Mouse (Mus musculus) CD8-positive naive resting alpha-beta T cell, adult 2 months (primary cell): ENCODE data around the gene Gabarapl1.

Experiments used
- DNase-seq, 2 experiments: peaks; one replicate each; pipeline ENCODE4 v3.0.0; 2022; ENCODE audit warnings: low read depth in 2 of 2, low spot score in 2 of 2

Gabarapl1 gene

DNA sequence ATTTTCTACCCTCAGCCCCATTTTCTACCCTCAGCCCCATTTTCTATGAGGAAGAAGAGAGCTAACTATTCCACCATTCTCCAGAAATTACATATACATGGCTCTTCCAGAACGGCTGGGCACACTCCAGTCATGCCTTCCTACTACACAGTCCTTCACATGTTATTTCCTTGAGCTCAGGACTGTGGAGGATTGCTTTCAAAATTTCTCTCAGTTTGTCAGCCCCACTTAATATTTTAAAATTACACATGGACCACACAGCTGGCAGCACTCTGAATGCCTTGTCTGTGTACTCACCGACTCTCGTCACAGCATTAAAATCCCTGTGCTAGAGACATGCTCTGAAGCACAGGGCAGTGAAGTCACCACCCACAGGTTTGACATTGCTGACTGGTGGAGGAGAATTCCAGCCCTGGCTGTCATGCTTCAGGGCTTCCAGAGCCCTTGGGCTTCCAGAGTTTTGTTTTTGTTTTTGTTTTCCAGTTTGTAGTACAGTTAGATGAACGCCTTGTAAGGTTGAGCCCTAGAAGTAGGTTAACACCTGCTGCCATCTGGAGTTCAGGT, 1.7 kb downstream of the Gabarapl1 start:
- no peak for DNase-seq

DNA sequence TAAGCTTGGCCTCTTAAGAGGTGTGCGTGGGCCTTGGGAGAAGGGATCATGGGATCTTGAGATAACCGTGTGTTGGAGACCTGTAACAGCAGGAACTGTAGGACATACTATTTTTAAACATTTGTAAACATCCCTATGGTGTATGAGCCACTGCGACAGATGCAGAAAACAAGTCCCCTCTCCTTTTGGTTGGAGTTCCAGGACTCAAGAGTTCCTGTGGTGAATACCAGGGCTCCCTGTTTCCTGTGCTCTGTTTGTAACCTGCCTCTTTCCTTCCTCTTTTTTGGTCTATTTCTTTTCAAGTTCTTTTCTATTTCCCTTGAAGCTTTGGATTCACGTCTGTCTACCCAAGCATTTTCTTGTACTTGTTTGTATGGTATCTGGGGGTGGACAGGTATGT, 2.8 kb downstream of the Gabarapl1 start:
- no peak for DNase-seq

DNA sequence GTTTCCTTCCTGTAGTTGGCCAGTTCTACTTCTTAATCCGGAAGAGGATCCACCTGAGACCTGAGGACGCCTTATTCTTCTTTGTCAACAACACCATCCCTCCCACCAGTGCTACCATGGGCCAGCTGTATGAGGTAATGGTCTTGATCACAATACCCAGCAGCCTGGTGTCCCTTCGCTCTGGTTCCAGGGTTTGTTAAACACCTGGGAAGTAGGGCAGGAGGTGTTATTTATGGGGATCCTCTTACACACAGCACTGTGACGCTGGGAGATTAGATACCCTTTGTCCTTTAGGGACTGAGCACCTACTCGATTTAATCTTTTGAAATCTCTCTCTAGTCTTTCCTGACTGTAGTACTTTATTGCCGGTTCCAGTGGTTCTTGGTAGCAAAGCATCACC, 5.6 kb downstream of the Gabarapl1 start:
- no peak for DNase-seq

DNA sequence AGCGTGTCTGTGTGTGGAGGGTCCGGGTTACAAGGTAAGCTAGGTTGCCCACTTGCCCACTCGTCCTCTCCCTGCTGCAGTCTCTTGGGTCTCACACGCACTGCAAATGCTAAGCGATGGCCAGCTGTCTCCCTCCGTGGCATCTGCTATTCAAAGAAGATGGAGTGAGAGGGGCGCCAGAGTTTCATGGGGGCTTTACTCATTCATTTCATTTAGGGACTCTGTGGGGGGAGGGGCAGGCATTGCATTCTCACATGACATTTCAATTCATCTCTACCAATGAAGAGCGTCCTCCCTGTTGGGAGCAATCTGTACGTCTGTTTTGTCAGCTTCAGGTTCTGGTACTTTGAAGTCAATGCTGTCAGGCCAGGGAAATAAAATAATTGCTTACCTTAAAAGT, 9.0 kb downstream of the Gabarapl1 start:
- no peak for DNase-seq

DNA sequence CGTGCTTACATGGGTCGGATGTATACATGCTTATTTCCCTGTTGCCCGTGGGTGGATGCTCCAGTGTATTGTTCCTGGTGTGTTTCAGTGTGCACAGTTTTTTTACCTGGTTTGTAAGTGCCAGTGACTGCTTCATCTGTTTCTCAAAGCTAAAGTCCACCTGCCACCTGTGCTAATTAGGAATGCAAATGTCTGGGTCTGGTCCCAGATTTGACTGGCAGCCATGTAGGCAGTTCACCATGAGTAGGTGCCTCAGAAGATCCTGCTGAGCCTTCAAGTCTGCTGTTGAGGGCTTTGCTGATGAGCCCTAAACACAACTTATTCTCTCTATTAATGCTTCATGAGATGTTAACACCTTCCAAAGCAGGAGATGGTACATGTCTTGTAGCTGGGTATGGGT, 9.6 kb downstream of the Gabarapl1 start:
- DNase-seq = no peak

DNA sequence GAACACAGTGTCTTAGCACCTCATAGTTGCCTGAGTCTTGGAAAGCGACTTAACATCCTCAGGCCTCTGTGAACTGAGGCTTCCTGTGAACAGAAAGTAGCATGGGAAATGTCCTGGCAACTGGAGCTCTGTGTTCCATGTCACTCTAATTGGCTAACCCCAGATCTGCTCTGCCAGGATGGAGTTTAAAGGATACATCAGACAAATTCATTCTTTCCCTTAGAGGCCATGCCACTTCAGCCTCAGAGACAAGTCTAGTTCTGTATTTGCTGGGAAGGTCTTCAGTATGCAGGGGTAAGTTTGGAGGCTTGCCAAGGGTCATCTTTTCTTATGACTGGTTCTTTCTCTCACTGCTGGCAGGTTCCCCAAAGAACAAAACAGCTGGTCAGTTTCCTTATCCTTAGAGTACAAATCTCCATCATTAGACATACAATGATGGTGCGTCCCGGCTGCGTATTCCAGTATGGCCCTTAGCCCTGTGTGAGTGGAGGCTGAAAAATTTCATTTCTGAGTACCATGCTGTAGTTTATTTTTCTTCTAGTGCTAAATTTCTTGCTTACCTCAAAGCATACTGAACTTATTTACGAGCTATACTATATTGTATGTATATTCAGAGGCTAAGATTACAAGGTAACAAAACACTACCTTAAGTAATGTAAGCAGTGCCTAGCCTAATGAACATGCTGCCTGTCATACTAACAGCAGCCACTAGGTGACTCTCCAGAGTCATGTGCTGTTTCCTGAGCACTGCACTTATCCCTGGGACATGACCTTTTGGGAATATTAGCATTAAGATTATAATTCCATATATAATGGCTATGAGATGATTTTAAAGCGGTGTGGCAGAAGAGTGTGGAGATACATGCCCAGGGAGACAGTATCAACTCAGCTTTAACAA, 11.0 kb downstream of the Gabarapl1 start:
- peak in 1 of 2 experiments; percentile 12 for DNase-seq

DNA sequence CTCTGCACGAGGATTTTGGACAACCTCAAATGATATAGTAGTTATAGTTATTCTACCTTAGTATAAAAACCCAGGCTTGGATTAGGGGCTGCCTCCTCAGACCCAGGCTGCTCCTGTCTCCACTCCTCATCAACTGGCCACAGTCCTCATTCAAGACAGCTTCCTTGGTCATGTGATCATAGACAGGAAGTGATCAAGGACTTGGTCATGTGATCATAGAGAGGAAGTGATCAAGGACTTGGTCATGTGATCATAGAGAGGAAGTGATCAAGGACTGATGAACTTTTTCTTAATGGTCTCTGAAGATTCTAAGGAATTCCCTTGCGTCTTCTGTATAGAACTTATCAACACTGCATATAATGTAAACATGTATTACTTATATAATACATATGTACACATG, 14.3 kb downstream of the Gabarapl1 start:
- no peak for DNase-seq

DNA sequence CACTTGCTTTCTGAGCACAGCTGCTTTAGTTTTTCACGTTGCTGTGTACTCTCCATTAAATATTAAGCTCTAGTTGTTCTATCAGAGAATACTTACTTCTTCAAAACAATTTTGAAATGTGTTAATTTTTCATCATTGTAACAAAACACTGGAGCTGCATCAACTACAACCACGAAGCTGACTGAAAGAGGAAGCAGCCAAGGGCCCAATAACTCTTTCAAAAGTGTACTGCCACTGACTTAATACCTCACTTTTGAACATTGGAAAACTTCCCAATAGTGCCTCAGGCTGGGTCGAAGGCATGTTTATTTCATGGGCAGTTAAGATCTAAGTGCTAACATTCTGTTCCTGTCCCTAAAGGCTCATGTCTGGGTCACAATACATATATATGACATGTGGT, 15.0 kb downstream of the Gabarapl1 start:
- no peak for DNase-seq

DNA sequence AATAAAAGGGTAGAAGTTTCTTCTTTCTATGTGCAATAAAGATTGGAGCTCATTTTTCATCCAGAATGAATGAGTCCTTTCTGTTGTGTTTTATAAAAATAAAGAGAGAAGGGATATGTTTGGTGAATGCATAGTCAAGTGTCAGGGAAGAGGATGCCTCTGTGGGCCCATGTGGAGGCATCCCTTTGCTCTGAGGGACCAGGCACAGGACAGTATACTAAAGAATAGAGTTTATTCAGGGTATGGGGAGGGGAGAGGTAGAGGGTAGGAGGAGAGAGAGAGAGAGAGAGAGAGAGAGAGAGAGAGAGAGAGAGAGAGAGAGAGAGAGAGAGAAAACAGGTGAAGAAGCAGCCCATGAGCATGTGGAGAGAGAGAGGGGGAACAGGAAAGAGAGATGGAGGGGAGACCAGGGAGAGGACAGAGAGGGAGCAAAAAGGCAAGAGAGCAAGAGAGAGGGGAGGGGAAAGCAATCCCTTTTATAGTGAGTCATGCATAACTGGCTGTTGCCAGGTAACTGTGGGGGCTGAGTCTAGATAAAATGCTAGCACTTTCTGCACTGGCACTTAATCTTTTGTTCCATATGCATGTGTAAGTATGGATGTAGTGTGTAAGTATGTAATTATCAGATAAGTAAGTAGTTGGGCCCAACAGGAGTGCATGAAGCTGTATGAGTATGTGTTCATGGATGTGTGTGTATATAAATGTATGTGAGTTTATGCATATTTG, 24.5 kb downstream of the Gabarapl1 start:
- no peak for DNase-seq

DNA sequence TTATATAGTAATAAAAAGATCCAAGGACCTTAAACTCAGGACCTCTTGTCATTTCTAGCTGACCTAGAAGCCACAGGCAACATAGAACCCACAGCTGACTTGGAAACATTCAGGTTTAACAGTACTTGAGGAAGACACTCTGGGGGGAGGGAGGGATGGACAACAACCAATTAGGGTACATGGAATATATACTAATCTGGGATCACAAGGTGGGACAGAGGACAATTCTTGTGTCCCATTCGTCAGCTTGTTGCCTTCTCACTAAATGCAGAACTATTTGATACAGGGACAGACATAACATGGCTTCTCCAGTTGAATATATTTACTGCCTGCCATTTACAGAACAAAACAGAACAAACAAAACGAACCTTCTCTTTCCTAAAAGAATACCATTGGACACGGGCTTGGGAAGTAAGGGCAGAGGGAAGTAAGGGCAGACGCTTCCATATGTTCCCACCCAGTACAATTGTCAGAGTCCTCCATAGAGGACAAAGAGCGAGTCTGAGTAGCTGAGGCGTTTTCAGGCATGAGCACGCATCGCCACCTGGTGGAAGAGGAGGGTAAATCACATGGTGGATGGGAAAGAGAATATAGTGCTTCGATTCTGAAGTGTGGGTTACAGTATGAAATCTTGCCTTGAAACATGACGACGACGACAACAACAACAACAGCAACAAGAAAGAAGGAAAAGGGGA, 26.1 kb downstream of the Gabarapl1 start:
- peak; percentile 25 to 53 for DNase-seq

DNA sequence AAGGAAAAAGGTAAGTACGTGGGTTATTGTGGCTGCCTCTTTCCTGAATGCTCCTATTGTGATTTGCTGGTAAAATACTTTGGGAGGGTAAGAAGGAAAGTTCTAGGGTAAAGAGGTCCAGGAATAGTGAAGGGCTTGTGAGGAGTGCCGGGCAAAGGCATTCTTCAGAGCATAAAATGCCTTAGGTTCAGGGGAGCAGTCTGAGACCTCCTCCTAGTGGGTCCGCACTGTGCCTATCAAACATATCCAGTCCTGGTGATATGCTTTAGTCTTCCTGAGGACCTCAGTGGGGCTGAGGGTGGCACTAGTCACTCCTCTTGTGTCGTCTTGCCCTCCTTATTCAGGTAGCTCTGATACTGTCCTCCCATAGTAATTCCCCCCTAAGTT, 26.7 kb downstream of the Gabarapl1 start:
- no peak for DNase-seq

DNA sequence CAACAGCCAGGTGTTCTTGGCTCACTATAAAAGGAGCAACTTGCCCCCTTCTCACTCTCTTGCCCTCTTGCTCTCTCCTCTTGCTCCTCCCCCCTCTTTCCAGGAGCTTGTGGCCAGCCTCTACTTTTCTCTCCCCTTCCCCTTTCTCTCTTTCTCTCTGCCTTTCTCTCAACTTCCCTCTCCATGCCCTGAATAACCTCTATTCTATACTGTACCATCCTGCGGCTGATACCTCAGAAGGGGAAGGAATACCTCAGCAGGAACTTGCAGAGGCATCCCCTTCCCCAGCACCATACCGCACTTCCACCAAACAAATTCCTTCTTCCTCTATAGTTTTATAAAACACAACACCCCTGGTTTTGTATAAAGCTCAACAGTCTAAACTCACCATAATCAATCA, 32.3 kb downstream of the Gabarapl1 start:
- no peak for DNase-seq

DNA sequence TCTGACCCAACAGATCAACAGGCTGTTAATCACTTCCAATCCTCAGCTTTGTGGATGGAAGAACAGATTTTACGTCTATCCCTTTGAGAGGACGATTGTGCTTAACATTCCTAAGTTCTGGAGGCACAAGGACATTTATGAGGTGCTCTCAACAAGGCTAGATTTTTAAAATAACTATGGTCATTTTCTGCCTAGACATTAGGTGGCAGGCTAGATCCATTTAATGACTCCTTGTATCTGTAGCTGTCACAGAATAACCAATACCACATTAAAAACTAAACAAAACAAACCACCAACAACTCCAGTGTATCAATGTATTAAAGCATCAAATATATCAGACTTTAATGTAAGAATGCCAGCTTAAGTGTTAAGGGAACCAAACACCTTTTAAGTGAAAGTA, 42.4 kb downstream of the Gabarapl1 start:
- no peak for DNase-seq

DNA sequence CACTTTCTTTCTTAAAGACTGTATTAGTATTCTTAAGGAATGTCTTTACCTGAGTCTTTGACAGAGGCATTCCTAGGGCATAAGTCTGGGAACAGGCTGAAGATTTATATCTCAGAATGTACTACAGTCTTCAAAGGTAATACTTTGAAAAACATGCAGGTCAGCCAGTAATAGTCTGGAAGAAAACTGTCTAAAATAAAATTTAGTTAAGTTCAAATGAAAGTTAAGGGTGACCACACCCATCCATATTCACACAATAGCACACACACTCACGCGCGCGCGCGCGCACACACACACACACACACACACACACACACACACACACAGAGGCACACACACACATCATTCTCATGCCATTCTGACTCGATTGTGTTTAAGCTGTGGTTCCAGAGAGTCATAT, 44.6 kb downstream of the Gabarapl1 start, which contains the start of gene Klre1:
Gene Klre1 (plus strand): TSS at position 301 of the 400 bp plus-strand sequence.
- no peak for DNase-seq

DNA sequence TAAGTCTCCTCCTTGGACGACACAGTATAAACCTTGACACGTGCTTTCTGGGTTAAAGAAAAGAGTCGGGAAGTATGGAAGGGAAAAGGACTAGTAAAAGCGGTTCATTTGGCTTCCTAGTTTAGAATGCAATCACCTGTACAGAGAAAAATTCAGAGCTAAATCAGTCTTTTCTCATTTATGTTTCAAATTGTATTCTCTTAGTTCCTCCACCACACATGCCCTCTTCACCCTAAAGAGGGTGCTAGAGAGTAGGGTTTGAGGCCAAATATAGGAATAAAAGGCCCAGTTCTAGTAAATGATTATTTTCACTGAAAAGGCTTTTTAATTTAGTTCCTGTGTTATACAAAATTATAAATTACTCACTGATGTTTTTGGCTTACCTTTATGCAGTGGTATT, 48.3 kb downstream of the Gabarapl1 start:
- peak; percentile 29 to 56 for DNase-seq

DNA sequence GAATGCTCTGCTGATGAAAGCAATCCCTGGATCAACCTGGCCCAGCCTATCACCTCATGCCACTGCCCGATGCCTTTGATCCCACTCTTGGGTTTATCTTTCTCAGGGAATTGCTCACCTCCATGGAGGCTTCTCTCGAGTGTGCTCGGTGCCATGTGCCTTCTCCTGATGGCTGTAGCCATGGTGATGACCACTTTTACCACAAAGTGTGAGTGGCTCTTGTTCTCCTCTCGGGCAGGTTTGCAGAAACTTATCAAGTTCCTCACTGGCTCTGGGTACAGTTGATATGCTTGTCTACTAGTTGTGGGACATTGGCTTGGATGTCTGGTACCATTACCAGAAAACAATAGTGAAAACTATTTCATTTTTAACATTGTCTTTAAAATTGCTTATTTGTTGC, 48.9 kb downstream of the Gabarapl1 start:
- DNase-seq = no peak

DNA sequence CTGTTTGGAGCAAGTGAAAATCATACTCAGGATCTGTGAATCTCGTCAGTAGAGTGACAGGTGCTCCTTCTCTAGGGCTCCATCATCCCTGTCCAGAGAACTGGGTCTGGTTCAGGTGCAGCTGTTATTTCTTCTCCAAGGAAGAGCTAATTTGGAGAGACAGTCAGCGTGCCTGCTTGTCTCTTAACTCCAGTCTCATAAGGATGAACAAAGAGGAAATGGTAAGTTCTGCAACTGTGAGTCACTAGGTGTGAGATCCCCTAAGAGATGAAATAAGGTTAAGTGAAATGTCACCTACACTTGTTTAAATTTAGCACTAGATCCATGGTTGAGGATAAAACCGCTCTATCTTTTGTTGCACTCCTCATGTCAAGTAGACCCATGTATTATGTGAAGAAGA, 50.1 kb downstream of the Gabarapl1 start:
- DNase-seq = no peak

DNA sequence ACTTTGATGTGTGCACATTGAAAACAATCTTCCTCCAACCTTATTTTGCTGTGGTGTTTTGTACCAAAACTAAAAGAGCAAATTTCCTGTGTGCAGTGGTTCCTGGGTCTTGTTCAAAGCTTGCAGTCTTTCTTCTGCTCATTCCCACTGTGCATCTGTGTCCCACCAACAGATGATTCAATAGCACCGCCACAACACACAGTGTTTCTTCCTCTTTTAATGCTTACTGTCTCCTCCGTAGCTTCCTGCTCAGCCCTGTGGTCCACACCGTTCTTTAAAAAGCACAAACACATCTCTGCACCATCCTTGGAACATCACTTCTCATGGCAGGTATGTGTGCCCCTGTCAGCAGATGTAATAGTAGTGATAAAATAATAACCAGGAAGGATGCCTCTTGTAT, 58.5 kb downstream of the Gabarapl1 start, which contains the start of gene Klrd1:
Gene Klrd1 (plus strand): TSS at position 275 of the 400 bp plus-strand sequence.
- peak; percentile 56 to 64 for DNase-seq
